Mouse (Mus musculus) cerebellum, adult 2 months (tissue): ENCODE results near the gene Gpsm3.

Experiments used
- CTCF ChIP-seq: fragments of 200-500 bp; IDR thresholded peaks from 2 replicates; pipeline ENCODE4 v1.5.1; 2011; ENCODE audit warnings: low read depth, mild to moderate bottlenecking, control low read depth, low read length, moderate library complexity, borderline replicate concordance; ENCODE audit not compliant: insufficient read depth
- POLR2A ChIP-seq: fragments of 200-500 bp; IDR thresholded peaks from 2 replicates; pipeline ENCODE4 v1.6.1; 2011; ENCODE audit warnings: low read length, control low read depth, borderline replicate concordance; ENCODE audit not compliant: insufficient read depth

DNA sequence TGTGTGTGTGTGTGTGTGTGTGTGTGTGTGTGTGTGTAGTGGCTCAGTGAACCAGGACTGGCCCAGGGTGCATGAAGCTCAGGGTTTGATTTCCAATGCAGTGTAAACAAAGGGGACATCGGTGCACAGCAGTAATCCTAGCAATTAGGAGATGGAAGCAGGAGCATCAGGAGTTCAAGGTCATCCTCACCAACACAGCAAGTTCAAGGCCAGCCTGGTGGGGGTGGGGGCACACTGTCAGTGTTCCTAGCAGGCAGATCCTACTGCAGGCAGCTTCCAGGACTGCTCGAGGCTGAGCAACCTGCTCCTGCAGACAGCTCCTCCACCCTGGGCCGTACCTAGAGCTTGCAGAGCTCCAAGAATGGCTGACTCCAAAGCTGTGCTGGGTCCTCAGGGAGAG is 27.0 kb upstream of the Gpsm3 start:
- no peak for TF ChIP-seq POLR2A
- TF ChIP-seq CTCF, result 0 out of 2 replicates have a peak, but pooled peaks have one; percentile 3
